Mouse (Mus musculus) heart, postnatal 0 days (tissue): ENCODE results near the gene Ifitm6.

Source experiments
- CTCF ChIP-seq: IDR thresholded peaks from 2 replicates; pipeline ENCODE4 v1.5.1; 2016; ENCODE audit warnings: antibody characterized with exemption, control low read depth, low read depth
- EP300 ChIP-seq: IDR thresholded peaks from 2 replicates; pipeline ENCODE4 v1.6.1; 2016; ENCODE audit warnings: antibody characterized with exemption, low read depth

DNA sequence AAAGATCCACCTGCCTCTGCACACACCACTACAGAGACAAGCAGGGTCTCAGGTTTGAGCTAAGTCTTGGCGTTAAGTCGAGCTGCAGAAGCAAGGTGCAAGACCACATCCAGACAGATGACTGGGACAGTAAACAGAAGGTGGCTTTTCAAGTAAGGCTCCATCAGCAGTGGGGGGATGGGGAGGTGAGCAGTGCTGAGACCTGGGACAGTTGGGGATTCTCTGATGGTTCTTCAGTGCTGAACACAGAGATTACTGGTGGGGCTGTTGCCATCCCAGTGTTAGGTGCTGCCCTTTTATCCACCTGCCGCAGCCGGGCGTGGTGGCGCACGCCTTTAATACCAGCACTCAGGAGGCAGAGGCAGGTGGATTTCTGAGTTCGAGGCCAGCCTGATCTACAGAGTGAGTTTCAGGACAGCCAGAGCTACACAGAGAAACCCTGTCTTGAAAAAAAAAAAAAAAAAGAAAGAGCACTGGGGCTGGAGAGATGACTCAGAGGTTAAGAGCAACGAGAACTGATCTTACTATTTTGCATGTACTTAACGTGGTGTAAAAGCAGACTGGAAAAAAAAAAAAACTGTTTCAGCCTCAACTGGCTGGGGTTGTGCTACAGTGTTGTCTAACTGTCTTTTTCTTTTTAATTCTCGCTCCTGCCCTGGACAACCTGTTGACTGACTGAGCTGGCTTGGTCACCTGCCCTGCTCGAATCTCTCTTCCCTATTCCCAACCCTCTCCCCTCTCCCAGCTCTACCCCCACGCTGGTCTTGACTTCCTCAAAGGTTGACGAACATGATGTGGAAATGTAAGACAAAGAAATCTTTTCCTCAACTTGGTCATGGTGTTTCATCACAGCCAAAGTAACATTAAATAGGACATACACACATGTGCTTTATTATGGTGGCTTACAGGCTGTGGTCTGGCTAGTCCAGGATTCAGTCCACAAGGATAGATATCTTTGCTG lies 4.0 kb upstream of the Ifitm6 start:
- TF ChIP-seq CTCF (no peak), EP300 (no peak)
